Mouse (Mus musculus) retina, postnatal 7 days (tissue): Measurements from ENCODE around the gene Paqr9.
"Not testable (repeated sequence)": the region's sequence is repeated elsewhere in the genome, so short reads cannot be mapped to it uniquely, and the experiment has no call there.

Source experiments
- DNase-seq: peaks from one replicate; pipeline ENCODE4 v3.0.0-alpha.2; 2012; ENCODE audit warnings: low read depth, low spot score

The Paqr9 gene

GRCm38 (mm10) chr9:95559059-95559935, at the start of gene Paqr9:
Gene Paqr9 (plus strand): TSS chr9:95559657.
- DNase-seq: peak; percentile 43

DNA sequence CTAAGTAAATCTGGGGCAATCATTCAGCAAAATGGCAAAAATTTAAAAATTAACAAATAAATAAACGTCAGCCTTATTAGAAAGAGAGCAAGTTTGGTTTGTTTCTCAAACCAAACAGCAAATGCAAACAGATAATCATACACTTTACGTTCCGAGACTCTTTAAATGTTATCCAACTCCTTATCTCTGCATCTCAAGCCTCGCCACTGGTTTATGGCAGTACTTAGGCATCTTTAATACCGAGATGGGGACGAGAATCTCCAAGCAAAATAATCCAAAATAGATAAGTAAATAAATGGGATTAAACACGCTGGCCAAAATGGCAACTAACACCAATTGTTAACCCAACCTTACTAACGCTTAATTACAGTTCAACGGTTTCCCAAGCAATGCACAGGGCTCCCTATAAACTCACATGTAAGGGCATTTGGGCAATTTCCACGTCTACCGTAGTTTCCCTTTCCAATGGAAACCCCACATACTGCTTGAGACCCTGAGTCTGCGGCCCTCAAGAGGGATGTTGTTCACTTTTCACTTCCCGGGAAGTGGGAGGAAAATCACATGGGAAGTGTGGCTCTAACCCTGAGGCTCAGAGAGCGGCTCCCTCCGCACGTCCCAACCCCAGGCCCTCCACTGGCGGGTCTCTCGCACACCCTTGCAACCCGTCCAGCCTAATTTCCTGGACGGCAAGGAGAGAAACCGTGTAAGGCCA, 48.6 kb upstream of the Paqr9 start:
- no peak for DNase-seq

DNA sequence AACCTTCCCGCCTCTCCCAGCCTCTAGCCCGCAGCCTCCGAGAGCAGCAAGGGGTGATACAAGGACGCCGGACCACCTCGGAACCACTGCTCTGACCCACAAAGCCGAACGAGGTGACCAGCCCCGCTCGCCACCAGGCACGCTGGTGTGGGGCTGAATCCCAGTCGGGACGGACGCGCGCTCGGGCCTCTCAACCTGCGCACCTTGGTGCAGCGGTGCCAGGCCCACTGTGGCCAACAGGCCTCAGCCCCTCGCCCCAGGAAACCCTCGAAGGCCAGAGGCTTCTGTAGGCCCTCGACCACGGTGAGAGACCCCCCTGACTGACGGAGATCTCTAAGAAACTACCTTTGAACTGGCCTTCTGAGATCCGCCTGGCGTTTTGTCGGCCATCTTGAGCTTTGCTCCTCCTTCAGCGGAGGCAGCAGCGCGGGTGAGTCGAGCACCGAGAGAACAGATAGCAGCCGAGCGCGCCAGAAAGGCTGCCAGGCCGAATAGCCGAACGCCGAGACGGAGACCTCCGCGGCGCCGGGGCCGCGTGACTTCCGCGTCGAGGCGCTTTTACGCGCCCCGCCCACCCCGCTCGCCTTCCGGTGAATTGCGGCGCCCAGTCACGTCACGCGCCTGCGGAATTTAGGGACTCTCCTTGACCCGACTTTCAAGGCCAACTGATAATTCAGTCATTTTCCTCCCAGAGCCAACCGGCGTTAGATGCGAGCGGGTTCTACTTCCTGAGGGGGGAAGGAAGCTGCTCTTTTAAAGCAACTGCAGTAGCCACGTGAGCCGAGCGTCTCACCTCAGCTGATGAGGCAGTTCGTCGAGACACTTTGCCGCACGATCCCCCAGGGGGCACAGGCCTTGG, 47.8 kb upstream of the Paqr9 start, which contains the start of gene U2surp:
U2surp (minus strand) TSS at position 525 of the 859 bp plus-strand sequence.
- DNase-seq: peak; percentile 88

- DNase-seq: no peak
These were observed 47.0 kb upstream of the Paqr9 start for GRCm38 (mm10) chr9:95512331-95513030.

DNA sequence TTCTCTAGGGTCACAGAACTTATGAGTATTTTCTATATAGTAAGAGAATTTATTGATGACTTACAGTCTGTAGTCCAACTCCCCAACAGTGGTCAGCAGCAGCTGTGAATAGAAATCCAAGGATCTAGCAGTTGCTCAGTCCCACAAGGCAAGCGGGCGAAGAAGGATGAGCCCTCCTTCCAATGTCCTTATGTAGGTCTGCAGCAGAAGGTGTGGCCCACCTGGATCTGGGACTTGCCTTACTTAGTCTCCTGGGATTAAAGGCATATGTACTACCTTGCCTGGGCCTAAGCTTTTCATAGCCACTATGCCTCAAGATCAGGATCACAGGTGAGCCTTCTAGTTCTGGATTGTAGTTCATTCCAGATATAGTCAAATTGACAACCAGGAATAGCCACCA, 45.7 kb upstream of the Paqr9 start:
- no peak for DNase-seq

DNA sequence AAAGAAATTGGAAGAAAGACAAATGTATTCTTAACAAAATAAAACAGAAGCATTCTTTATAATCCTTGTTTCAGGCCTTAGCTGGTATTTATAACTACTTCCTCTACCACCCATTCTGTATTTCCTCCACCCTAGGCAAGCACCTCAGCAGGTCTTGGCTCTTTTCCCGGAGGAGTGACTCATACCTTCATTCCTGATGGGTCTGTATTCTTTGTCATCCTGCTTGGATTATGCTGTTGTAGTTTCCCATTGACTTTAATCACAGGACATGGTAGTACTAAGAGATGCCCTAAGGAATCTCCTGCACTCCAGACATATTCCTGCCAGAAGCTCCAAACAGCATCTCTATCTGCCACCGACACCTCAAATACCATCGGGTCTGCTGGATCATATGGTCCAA, 45.1 kb upstream of the Paqr9 start:
- not testable (repeated sequence) for DNase-seq

DNA sequence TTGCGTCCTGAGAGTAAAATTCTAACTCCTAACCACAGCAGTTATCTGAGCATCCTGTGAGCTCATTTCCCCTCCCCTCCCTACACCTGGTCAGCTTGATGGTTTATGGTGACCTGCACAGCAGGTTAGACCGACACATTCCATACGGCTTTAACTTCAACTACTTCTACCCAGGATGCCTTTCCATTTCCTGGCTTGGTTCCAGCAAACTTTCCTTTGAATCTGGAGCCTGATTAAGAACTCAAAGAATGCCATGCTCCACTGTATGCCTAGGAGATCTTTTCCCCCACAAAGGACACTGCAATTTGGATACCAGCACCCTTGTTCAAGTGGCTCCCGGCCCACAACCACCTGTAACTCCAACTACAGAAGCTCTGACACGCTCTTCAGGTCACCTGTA, 38.9 kb upstream of the Paqr9 start:
- no peak for DNase-seq

DNA sequence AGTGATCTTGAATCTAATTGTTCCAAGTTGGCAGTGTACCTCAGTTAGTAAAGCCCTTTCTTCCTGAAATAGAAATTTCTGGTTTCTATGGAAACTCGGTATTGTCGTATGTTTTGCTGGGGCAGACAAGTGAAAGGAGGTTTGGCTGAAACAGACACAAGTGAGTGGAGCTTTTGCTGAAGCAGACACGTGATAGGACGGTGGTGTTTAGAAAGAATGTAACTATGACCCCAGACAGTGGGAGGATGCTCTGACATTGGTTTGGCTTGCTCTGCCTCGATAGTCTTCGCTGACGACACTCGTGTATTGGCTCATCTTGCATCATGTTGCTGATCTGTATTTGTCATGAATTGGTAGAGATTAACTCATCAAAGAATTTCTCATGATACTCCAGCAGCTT, 38.4 kb upstream of the Paqr9 start:
- no peak for DNase-seq

- no peak for DNase-seq
These were observed 37.9 kb upstream of the Paqr9 start for GRCm38 (mm10) chr9:95521566-95521965.

- no peak for DNase-seq
These were observed 36.9 kb upstream of the Paqr9 start for GRCm38 (mm10) chr9:95522561-95522960.

DNA sequence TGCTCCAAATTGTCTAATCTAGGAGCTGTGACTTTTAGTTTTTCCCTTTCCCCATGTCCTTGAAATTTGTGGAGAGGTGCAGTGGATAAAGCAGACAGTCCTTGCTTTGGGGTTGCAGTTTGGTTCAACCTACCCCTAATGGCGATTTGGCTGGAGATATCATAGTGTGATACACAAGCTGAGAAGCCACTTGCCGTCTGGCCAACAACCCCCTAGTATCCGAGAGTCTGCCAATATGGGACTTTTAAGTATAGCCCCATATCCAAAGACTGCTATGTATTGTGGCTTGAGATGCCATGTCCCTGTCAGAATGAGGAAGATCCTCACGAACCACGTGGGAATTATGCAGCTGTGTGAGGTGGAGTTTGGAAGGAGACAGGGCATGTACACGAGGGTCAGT, 34.1 kb upstream of the Paqr9 start:
- DNase-seq: no peak

GRCm38 (mm10) chr9:95525961-95526360, 33.5 kb upstream of the Paqr9 start:
- no peak for DNase-seq

DNA sequence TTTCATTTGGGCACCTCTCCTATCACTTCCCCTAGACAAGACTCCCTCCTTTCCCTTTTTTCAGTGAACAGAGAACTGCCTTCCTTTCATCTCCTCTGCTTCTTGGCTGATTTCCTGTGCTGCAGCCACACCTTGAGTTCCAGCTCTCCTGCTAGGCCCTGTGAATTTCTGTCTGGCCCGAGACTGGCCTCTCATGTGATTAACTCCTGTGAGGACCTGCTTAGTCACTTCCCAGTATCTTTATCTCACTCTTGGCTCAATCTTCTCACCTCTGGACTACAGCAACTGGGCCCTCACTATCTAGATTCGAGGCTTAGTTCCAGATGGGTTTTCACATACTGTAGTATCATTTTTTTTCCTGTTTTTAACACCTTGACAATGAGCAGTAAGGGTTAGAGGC, 31.8 kb upstream of the Paqr9 start:
- DNase-seq: no peak

GRCm38 (mm10) chr9:95531144-95531543, 28.3 kb upstream of the Paqr9 start:
- DNase-seq: no peak

GRCm38 (mm10) chr9:95533817-95534216, 25.6 kb upstream of the Paqr9 start:
- no peak for DNase-seq

DNA sequence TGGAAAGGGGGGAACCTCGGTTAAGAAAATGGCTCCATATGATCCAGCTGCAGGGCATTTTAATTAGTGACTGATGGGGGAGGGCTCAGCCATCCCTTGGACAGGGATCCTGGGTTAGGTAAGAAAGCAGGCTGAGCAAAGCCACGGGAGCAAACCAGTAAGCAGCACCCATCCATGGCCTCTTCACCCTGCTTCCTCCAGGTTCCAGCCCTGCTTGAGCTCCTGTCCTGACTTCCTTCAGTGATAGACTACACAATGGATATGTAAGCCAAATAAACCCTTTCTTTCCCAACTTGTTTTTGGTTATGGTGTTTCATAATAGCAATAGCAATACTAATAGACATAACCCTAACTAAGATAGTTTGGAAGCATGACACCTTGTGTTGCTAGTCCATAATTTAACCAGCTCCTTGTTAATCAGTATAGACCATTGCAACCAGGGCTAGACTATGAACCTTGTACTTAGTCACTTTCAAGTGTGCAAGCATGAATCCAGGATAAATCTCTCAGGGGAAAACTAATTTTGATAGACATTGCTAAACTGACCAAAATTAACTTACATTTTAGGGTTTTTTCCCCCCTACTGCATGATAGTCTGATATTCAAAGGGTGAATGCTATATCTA, 20.2 kb upstream of the Paqr9 start:
- DNase-seq: no peak

DNA sequence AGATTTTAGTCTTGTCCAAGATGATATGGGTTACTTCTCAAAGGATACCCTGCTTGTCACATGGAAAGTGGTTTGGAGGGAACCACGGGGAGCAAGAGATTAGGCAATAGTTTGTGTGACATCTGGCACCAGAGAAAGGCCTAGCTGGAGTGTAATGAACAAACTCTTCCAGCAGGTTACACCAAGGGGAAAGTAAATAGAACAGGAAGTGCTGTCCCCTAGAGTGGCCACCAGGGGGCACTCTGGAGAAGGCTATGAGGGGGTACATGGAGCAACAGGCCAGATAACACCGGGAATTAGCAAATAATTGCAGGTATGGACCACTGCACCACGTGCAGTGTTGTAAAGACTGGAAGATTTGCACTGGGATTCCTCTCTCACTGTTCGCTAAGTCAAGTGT, 19.0 kb upstream of the Paqr9 start:
- no peak for DNase-seq

- DNase-seq: no peak
These were observed 18.2 kb upstream of the Paqr9 start for GRCm38 (mm10) chr9:95541208-95541607.

- no peak for DNase-seq
These were observed 17.6 kb upstream of the Paqr9 start for GRCm38 (mm10) chr9:95541650-95542432.

DNA sequence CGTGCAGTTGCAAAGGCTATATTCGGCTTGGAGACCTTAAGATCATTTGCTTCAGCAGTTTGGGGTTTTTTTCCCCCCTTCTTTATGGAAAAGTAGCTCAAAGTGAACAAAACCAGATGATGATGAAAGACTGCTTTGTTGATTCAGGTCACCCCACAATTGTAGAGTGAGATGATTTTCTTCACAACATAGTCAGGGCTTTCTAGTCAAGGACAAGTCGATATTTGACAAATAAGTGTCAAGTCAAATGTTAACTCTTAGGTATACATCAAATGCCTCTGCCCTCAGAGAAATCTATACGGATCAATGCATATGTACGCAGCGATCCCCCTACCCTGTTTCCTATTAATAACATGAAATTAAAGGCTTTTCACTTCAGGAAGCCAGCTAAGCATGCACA, 17.0 kb upstream of the Paqr9 start:
- DNase-seq: no peak
